Comparison of ENCODE assay signal across 8 mouse cellular contexts in the genomic region with DNA sequence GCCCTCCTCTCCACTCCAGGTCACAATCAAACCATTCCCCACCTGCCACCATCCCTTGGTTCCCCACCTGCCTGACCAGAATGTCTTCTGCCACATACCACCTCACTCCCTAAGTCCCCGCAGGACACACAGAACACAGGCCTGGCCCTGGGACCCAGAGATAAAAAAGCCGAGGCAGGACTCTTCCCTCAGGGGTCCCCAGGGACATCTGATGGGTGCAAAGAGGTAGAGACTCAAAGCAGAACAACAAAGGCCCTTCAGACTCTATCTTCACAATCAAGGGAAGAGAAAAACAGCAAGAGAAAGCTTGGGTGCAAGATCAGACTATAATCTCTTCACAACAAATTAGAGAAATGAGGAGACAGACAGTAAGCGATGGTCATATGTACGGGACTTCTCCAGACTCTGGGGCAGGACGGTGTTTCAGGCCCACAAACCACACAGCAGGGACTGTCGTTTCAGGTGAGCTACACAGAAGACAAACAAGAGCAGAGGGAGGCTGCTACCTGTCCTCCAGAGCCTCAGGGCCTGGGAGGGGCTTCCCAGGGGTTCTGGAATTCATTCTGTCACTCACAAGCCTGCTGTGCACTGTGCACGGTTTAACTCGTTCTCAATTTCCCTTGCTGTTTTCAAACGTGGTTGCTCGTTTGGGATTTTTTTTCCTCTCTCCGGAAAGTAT. TPM values are rescaled to one million over a fixed set of nuclear protein-coding genes. Genes with fewer than 3 reads are reported as not detected.
A peak's percentile ranks its signal among the peaks of the same experiment; 100 is the strongest.
DNase-seq lines count a peak whose midpoint lies in the region; ATAC-seq and TF ChIP-seq lines count a peak whose summit lies in the region.

No protein-coding gene starts in this region.

- no peak for TF ChIP-seq CTCF in thymus, adult 2 months (IDR thresholded peaks at IDR 0.05; ENCODE audit: borderline replicate concordance, control insufficient read depth, extremely low read depth, insufficient read depth, low read length, poor library complexity)

- peak; percentile 16 for DNase-seq in embryo, embryonic 10 days (ENCODE audit: low spot score)
- DNase-seq in embryo, embryonic 11 days = no peak
- DNase-seq in thymus, adult 2 months = no peak
- DNase-seq in thymus, postnatal 4 days = no peak
- DNase-seq in yolk sac, embryonic 10.5 days (ENCODE audit: low spot score) = peak; percentile 62
- no peak for DNase-seq in left cerebral cortex, adult 18-20 months (ENCODE audit: low spot score in 2 of 2)
- no peak for DNase-seq in ovary, adult 18-20 months (ENCODE audit: low spot score)

- peak overlapping the region; percentile 31 for H3K4me3 ChIP-seq in thymus, adult 2 months (ENCODE audit: control insufficient read depth, insufficient read depth, low read length)
- peak overlapping the region; percentile 57 for H3K4me3 ChIP-seq in liver, embryonic 12.5 days

- H3K4me2 ChIP-seq in liver, embryonic 12.5 days = peak overlapping the region; percentile 76

- H3K9ac ChIP-seq in liver, embryonic 12.5 days = no peak overlapping the region

- 37% methylated on average over 11 of the region's 11 CpGs for WGBS in thymus, adult 2 months
- WGBS in liver, embryonic 12.5 days (ENCODE audit: insufficient replicate concordance) = 23% methylated on average over 11 of the region's 11 CpGs

- no peaks in the 10 kb centered on the region for H3K4me1 ChIP-seq in thymus, adult 2 months (replicated peaks; ENCODE audit: control insufficient read depth, insufficient read depth, low read length)
- peaks cover 18% of the 10 kb centered on the region for H3K4me1 ChIP-seq in liver, embryonic 12.5 days

- no peak for TF ChIP-seq POLR2A in thymus, adult 2 months (IDR thresholded peaks at IDR 0.05; ENCODE audit: control insufficient read depth, extremely low read depth, insufficient read depth, low read length, poor library complexity)

- H3K27me3 ChIP-seq in thymus, adult 2 months (ENCODE audit: control insufficient read depth, insufficient read depth, low read length) = peaks cover 16% of the 10 kb centered on the region; the same call in 1 of the 2 replicates
- peaks cover 63% of the 10 kb centered on the region for H3K27me3 ChIP-seq in liver, embryonic 12.5 days (replicated peaks)

- no peak for ATAC-seq in liver, embryonic 12.5 days

- no peaks in the 10 kb centered on the region for H3K9me3 ChIP-seq in liver, embryonic 12.5 days (replicated peaks)

- no peak overlapping the region for H3K27ac ChIP-seq in thymus, adult 2 months (ENCODE audit: control insufficient read depth, insufficient read depth, low read length)
- H3K27ac ChIP-seq in liver, embryonic 12.5 days = no peak overlapping the region

- H3K36me3 ChIP-seq in thymus, adult 2 months (ENCODE audit: control insufficient read depth, insufficient read depth, low read length) = no peaks in the 10 kb centered on the region
- H3K36me3 ChIP-seq in liver, embryonic 12.5 days = no peaks in the 10 kb centered on the region

RNA-seq across cellular contexts. Expression of a gene that starts 2.3 kb away (rescaled TPM):
- polyA plus RNA-seq in thymus, adult 2 months (2012; rRNA removed) = 6.9 and 7.6 TPM in 2 replicates
- polyA plus RNA-seq in liver, embryonic 12.5 days (2016; fragmentation: Nextera tagmentation; extraction: Ambion mirVana) = 0.50 and 0.60 TPM in 2 replicates
- total RNA-seq in left cerebral cortex, adult 18-20 months (2021) = 10 to 100 TPM; 81.7 to 87.2 TPM

Comparison
In these comparisons a context has a peak if more than half of its experiments do, and no peak if none do; other contexts are left out.
1. DNase-seq: peak in embryo, embryonic 10 days (single experiment) and yolk sac, embryonic 10.5 days (single experiment); none in embryo, embryonic 11 days (single experiment), thymus, adult 2 months (single experiment), thymus, postnatal 4 days (single experiment), left cerebral cortex, adult 18-20 months (0 of 2) and ovary, adult 18-20 months (single experiment).